Mouse (Mus musculus) MEL-GATA-1-ER (cell line): Measurements from ENCODE around the gene Lrit3.

Experiments
- DNase-seq: peaks from one replicate; pipeline ENCODE4 v3.0.0-alpha.2; 2012; ENCODE audit warnings: low read depth; ENCODE audit errors: extremely low read depth

The Lrit3 gene

GRCm38 (mm10) chr3:129803765-129804164, at the start of gene Lrit3:
Lrit3 (minus strand) TSS chr3:129804030.
- DNase-seq: no peak

GRCm38 (mm10) chr3:129846846-129847245, 43.0 kb upstream of the Lrit3 start:
- DNase-seq: no peak

- no peak for DNase-seq
Observed at GRCm38 (mm10) chr3:129845868-129846267, 42.0 kb upstream of the Lrit3 start.

- no peak for DNase-seq
Observed at GRCm38 (mm10) chr3:129838017-129838416, 34.2 kb upstream of the Lrit3 start.

- DNase-seq: no peak
Observed at GRCm38 (mm10) chr3:129836965-129837364, 33.1 kb upstream of the Lrit3 start.

- DNase-seq: no peak
Observed at GRCm38 (mm10) chr3:129836051-129836697, 32.3 kb upstream of the Lrit3 start.

GRCm38 (mm10) chr3:129835388-129835934, 31.6 kb upstream of the Lrit3 start, which contains the start of gene Cfi:
Cfi (plus strand) TSS chr3:129835884.
- DNase-seq: no peak

- peak; percentile 96 for DNase-seq
Observed at GRCm38 (mm10) chr3:129831035-129831568, 27.3 kb upstream of the Lrit3 start, which contains the start of gene Gar1. Gar1 (minus strand) TSS chr3:129831396.

GRCm38 (mm10) chr3:129830626-129831025, 26.8 kb upstream of the Lrit3 start:
- DNase-seq: no peak

GRCm38 (mm10) chr3:129827691-129828090, 23.9 kb upstream of the Lrit3 start:
- no peak for DNase-seq

GRCm38 (mm10) chr3:129826691-129827090, 22.9 kb upstream of the Lrit3 start:
- DNase-seq: no peak

- DNase-seq: no peak
Observed at GRCm38 (mm10) chr3:129824891-129825290, 21.1 kb upstream of the Lrit3 start.

GRCm38 (mm10) chr3:129824146-129824545, 20.3 kb upstream of the Lrit3 start:
- DNase-seq: no peak

GRCm38 (mm10) chr3:129823293-129823692, 19.5 kb upstream of the Lrit3 start:
- peak; percentile 59 for DNase-seq

GRCm38 (mm10) chr3:129822206-129822775, 18.5 kb upstream of the Lrit3 start, which contains the start of gene Rrh:
Rrh (minus strand) TSS chr3:129822587.
- no peak for DNase-seq

- DNase-seq: no peak
Observed at GRCm38 (mm10) chr3:129821736-129822135, 17.9 kb upstream of the Lrit3 start.

- DNase-seq: no peak
Observed at GRCm38 (mm10) chr3:129820847-129821246, 17.0 kb upstream of the Lrit3 start.

- no peak for DNase-seq
Observed at GRCm38 (mm10) chr3:129799011-129799410, 4.8 kb downstream of the Lrit3 start.

- DNase-seq: no peak
Observed at GRCm38 (mm10) chr3:129798551-129798950, 5.3 kb downstream of the Lrit3 start.

- DNase-seq: no peak
Observed at GRCm38 (mm10) chr3:129797341-129797740, 6.5 kb downstream of the Lrit3 start.

GRCm38 (mm10) chr3:129793801-129794200, 10.0 kb downstream of the Lrit3 start:
- DNase-seq: no peak

GRCm38 (mm10) chr3:129782746-129783145, 21.1 kb downstream of the Lrit3 start:
- peak; percentile 6 for DNase-seq
